Mouse (Mus musculus): Measurements from ENCODE around the gene Cyp4f16. TPM values are rescaled to one million over a fixed set of nuclear protein-coding genes. Genes with fewer than 3 reads are reported as not detected.
"Not testable (repeated sequence)": the region's sequence is repeated elsewhere in the genome, so short reads cannot be mapped to it uniquely, and the experiment has no call there.

Gene Cyp4f16
- polyA plus RNA-seq (2014; fragmentation: Nextera tagmentation; extraction: Ambion mirVana): 8.3 and 11.0 TPM in 2 replicates

DNA sequence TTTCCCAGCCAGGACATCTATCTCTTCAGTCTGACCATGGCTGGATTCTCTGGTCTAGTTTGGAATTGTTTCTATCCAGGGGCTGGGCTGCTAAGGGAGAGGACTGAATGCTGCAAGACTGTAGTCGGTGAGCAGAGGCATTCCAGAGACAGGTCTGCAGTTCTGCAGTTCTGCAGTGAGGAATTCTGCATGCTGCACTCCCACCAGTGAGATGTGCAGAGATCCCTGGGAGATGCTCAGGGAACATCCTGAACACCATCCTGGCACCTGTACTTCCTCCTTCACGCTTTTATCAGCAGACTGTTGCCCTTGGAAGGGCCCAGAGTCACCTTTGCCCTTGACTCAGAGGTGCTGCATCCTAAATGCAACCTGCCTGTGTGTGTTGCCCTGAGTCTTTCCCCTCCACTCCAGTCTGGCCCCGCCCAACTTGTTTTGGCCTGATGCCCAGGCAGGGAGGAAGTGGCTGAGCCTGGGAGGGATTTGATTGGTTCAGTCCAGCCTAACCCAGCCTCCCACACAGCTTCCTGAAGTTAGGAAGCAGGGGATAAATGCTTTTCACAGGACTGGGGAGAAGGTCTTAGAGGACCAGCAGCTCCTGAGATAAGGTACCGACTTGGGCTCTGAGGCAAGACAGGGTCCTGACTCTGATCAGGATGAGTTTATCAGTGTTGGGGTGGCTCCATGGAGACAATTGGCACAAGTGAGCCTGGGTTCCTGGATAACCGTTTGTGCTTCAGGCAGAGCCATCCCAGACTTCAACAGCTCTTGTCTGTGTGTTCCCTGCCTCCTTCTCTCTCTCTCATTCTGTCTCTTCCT, at the start of gene Cyp4f16:
Cyp4f16 (plus strand) TSS at position 508 of the 816 bp plus-strand sequence.
- ATAC-seq (ENCODE audit: low FRiP score) (peak; percentile 83), DNase-seq (ENCODE audit: low spot score, missing footprints) (peak; percentile 89)
- peak within 1 kb of the TSS; percentile 57 for H3K9ac ChIP-seq (ENCODE audit: low read length)
- not testable (repeated sequence) for H3K4me1 ChIP-seq (ENCODE audit: control insufficient read depth, insufficient read depth, low read length); H3K9me3 ChIP-seq (ENCODE audit: control insufficient read depth, low read length); H3K27ac ChIP-seq (ENCODE audit: low read depth, low read length); H3K27me3 ChIP-seq (ENCODE audit: control insufficient read depth, insufficient read depth, low read length); H3K36me3 ChIP-seq (ENCODE audit: control insufficient read depth, insufficient read depth, low read length)
- peak within 1 kb of the TSS; percentile 27 for H3K4me2 ChIP-seq
- 10% methylated on average over 5 of the region's 5 CpGs for WGBS
- H3K4me3 ChIP-seq (ENCODE audit: low read depth, low read length): peak within 1 kb of the TSS; percentile 20; the same call in 1 of the 2 replicates

DNA sequence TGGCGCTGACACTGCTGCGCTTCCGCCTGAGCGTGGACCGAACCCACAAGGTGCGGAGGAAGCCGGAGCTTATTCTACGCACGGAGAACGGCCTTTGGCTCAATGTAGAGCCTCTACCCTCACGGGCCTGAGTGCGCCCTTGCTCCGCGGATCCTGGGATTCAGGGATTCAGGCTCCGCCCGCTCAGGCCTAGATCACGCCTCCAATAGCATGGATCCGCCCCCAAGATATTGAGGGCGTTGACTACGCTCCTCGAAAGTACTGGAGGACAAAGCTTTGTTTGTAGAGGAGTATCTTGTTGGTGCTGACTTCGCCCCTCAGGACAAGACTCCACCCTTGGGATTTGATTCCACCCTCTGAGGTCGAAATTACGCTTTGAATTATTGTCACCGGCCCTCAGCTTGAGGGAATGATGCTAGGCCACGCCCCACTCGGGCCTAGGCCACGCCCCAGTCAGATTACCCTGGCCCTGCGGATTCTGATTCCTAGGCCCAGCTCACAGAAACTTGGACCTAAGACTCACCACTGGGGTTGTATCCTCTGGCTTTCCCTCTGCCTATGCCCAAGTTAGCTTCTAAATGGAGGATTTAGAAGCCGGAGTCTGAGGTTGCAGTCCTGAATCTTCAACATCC, 43.9 kb upstream of the Cyp4f16 start:
- H3K4me1 ChIP-seq (ENCODE audit: control insufficient read depth, insufficient read depth, low read length): no peaks in the 10 kb centered on the region
- H3K4me3 ChIP-seq (ENCODE audit: low read depth, low read length): peak overlapping the region; percentile 28
- no peak overlapping the region for H3K27ac ChIP-seq (ENCODE audit: low read depth, low read length)
- DNase-seq (ENCODE audit: low spot score, missing footprints): peak; percentile 94
- peak overlapping the region; percentile 48 for H3K4me2 ChIP-seq
- WGBS: 10% methylated on average over 30 of the region's 30 CpGs
- H3K27me3 ChIP-seq (ENCODE audit: control insufficient read depth, insufficient read depth, low read length): peaks cover 2% of the 10 kb centered on the region; the same call in 1 of the 2 replicates
- peak; percentile 78 for ATAC-seq (ENCODE audit: low FRiP score)
- H3K9me3 ChIP-seq (ENCODE audit: control insufficient read depth, low read length): peaks cover 3% of the 10 kb centered on the region; the same call in 1 of the 2 replicates
- H3K36me3 ChIP-seq (ENCODE audit: control insufficient read depth, insufficient read depth, low read length): no peaks in the 10 kb centered on the region
- peak overlapping the region; percentile 55 for H3K9ac ChIP-seq (ENCODE audit: low read length)

DNA sequence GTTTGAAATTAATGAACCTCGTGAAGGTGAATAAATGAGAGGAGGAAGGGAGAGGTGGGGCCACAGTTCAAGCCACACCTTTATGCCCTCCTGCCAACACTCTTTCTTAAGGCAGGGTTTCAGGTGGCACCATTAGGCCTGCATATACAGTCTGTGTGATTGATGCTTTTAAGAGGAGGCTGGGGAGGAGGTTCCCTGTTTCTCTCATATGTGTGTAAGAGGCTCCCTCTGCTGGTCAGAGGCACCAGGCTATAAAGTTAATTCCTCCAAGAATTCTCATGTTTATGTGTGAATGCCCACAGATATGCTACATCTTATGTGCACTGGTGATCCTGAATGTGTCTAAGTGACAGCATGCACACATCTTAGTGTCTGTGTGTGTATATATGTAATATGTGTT, 41.8 kb upstream of the Cyp4f16 start:
- Histone ChIP-seq H3K36me3 (ENCODE audit: control insufficient read depth, insufficient read depth, low read length) (no peaks in the 10 kb centered on the region), H3K9ac (ENCODE audit: low read length) (no peak overlapping the region), H3K4me2 (no peak overlapping the region), H3K9me3 (ENCODE audit: control insufficient read depth, low read length) (peaks cover 3% of the 10 kb centered on the region; the same call in 1 of the 2 replicates), H3K4me1 (ENCODE audit: control insufficient read depth, insufficient read depth, low read length) (no peaks in the 10 kb centered on the region), H3K4me3 (ENCODE audit: low read depth, low read length) (no peak overlapping the region), H3K27ac (ENCODE audit: low read depth, low read length) (no peak overlapping the region), H3K27me3 (ENCODE audit: control insufficient read depth, insufficient read depth, low read length) (peaks cover 2% of the 10 kb centered on the region; the same call in 1 of the 2 replicates)
- peak; percentile 92 for DNase-seq (ENCODE audit: low spot score, missing footprints)
- 80% methylated on average over 1 of the region's 1 CpGs for WGBS
- peak; percentile 48; the same call in 1 of the 2 replicates for ATAC-seq (ENCODE audit: low FRiP score)

DNA sequence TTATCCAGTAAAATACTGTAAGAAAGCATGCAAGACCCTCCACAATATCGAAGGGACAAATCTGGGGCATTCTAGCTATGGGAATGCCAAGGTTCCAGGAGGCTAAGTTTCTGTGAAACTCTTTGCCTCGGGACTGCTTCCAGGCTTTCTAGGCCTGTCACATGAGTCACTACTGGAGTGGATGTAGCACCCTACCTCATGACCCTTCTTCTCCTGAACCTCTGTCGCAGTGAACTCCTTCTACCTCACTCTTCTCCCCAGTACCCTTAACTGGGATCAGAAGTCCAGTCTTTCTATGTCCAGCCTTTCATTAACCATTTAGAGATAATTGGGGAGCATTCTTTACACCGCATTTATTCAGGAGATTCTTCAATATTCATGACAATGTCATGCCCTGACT, 35.8 kb upstream of the Cyp4f16 start:
- not testable (repeated sequence) for H3K4me2 ChIP-seq; H3K4me3 ChIP-seq (ENCODE audit: low read depth, low read length); H3K9me3 ChIP-seq (ENCODE audit: control insufficient read depth, low read length); H3K36me3 ChIP-seq (ENCODE audit: control insufficient read depth, insufficient read depth, low read length); H3K4me1 ChIP-seq (ENCODE audit: control insufficient read depth, insufficient read depth, low read length); H3K27ac ChIP-seq (ENCODE audit: low read depth, low read length); DNase-seq (ENCODE audit: low spot score, missing footprints); H3K27me3 ChIP-seq (ENCODE audit: control insufficient read depth, insufficient read depth, low read length); ATAC-seq (ENCODE audit: low FRiP score); H3K9ac ChIP-seq (ENCODE audit: low read length)
- 86% methylated on average over 4 of the region's 4 CpGs for WGBS

DNA sequence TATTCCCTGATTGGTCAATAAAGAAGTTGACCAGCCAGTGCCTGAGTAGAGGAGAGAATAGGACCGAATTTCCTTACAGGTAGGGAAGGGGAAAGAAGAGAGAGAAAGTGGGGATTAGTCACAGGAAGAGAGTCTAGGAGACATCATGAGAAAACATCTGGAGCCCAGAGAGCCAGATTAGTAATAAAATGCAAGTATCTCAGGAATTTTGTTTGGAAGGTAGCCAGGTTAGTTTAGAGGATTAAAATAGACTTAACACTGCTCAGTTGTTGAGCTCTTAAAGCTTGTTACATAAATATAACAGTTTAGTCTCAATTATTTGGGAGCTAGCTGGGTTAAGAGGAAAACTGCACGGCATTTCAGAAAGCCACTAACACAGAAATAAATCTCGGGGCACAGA, 35.3 kb upstream of the Cyp4f16 start:
- no peak overlapping the region for H3K9ac ChIP-seq (ENCODE audit: low read length)
- ATAC-seq (ENCODE audit: low FRiP score) (no peak), DNase-seq (ENCODE audit: low spot score, missing footprints) (no peak)
- H3K9me3 ChIP-seq (ENCODE audit: control insufficient read depth, low read length): peaks cover 1% of the 10 kb centered on the region; the same call in 1 of the 2 replicates
- 79% methylated on average over 3 of the region's 3 CpGs for WGBS
- H3K4me2 ChIP-seq: no peak overlapping the region
- H3K36me3 ChIP-seq (ENCODE audit: control insufficient read depth, insufficient read depth, low read length): no peaks in the 10 kb centered on the region
- H3K27ac ChIP-seq (ENCODE audit: low read depth, low read length): no peak overlapping the region
- no peak overlapping the region for H3K4me3 ChIP-seq (ENCODE audit: low read depth, low read length)
- peaks cover 5% of the 10 kb centered on the region for H3K4me1 ChIP-seq (ENCODE audit: control insufficient read depth, insufficient read depth, low read length)
- H3K27me3 ChIP-seq (ENCODE audit: control insufficient read depth, insufficient read depth, low read length): no peaks in the 10 kb centered on the region

DNA sequence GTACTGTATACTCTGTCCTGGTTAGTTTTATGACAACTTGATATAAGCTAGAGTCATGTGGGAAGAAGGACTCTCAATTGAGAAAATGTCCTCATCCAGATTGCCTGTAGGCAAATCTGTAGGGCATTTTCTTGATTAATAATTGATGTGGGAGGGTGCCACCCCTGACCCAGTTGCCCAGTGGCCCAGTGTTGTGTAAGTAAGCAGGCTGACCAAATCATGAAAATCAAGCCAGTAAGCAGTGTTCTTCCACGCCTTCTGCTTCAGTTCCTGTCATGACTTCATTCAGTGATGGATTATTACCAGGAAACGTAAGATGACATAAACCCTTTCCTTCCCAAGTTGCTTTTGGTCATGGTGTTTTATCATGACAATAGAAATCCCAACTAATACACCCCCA, 33.2 kb upstream of the Cyp4f16 start:
- Histone ChIP-seq H3K4me2 (no peak overlapping the region), H3K27me3 (ENCODE audit: control insufficient read depth, insufficient read depth, low read length) (no peaks in the 10 kb centered on the region), H3K4me3 (ENCODE audit: low read depth, low read length) (no peak overlapping the region), H3K27ac (ENCODE audit: low read depth, low read length) (no peak overlapping the region), H3K4me1 (ENCODE audit: control insufficient read depth, insufficient read depth, low read length) (peaks cover 12% of the 10 kb centered on the region), H3K36me3 (ENCODE audit: control insufficient read depth, insufficient read depth, low read length) (no peaks in the 10 kb centered on the region), H3K9ac (ENCODE audit: low read length) (no peak overlapping the region), H3K9me3 (ENCODE audit: control insufficient read depth, low read length) (no peaks in the 10 kb centered on the region)
- WGBS: 80% methylated on average over 2 of the region's 2 CpGs
- ATAC-seq (ENCODE audit: low FRiP score) (no peak), DNase-seq (ENCODE audit: low spot score, missing footprints) (no peak)

DNA sequence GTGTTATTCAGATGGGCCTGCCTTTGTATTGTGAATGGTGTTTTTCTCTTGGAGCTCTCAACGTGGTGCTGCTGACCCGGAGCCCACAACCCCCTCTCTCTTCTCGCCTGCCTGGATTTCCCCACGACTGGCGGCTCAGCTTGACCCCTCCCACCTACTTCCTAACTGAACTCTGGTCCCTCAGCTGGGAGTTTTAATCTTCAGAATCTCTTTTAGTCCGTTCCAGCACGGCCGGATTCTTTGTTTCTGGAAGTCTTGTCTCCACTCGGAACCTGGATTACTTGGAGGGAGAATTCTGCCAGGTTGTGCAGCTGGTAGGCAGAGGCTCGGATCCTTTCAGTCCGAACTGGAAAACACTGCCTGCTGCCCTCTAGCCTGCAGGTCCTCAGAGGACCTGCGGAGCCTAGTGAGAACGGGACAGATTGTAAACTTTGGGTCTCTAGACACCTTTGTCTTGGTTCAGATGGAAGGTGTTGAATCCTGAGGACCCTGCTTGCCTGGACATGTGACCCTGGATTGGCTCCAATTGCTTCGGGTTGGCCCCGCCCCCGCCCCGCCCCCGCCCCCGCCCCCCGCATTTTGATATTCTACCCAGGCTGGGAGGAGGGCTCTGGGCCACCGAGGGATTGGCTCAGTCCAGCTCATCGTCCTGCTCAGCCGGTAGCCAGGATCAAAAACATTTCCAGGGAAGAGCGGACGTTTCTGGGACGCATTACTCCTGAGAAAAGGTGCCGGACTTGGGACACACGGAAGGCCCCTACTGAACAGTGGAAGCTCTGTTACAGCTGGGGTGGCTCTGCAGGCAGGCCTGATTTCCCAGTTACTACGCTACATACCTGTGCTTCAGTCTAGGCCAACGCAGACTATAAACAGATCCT, 30.3 kb upstream of the Cyp4f16 start, which contains the start of gene Cyp4f17:
Cyp4f17 (plus strand) TSS at position 200 of the 878 bp plus-strand sequence.
- Histone ChIP-seq H3K9ac (ENCODE audit: low read length) (peak within 1 kb of the TSS; percentile 61), H3K27me3 (ENCODE audit: control insufficient read depth, insufficient read depth, low read length) (no peaks in the 10 kb centered on the region), H3K9me3 (ENCODE audit: control insufficient read depth, low read length) (no peaks in the 10 kb centered on the region), H3K4me2 (peak within 1 kb of the TSS; percentile 64), H3K36me3 (ENCODE audit: control insufficient read depth, insufficient read depth, low read length) (no peaks in the 10 kb centered on the region), H3K27ac (ENCODE audit: low read depth, low read length) (peak within 1 kb of the TSS; percentile 62), H3K4me1 (ENCODE audit: control insufficient read depth, insufficient read depth, low read length) (peaks cover 12% of the 10 kb centered on the region), H3K4me3 (ENCODE audit: low read depth, low read length) (peak within 1 kb of the TSS; percentile 41)
- DNase-seq (ENCODE audit: low spot score, missing footprints): peak; percentile 95
- 3% methylated on average over 29 of the region's 30 CpGs for WGBS
- peak; percentile 95 for ATAC-seq (ENCODE audit: low FRiP score)

DNA sequence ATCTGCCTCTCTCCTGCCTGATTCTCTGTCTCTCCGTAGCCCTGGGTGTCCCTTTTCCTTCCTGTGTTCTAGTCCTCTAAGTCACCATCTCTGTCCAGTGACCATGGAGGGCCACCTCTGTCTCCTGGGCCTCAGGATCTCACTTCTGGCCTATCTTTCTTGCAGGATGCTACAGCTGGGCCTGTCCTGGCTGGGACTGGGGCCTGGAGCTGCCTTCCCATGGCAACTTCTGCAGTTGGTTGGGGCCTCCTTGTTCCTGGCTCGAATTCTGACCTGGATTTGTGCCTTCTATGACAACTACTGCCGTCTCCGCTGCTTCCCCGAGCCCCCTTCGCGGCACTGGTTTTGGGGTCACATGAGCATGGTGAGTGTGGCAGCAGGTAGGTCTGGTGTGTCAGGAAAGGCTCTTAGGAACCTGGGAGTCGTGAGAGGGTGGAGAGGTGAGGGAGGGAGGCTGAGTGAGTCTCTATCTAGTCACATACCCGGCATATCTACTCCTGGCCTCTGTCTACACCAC, 29.6 kb upstream of the Cyp4f16 start:
- ATAC-seq (ENCODE audit: low FRiP score) (no peak; the same call in 1 of the 2 replicates), DNase-seq (ENCODE audit: low spot score, missing footprints) (no peak)
- 45% methylated on average over 9 of the region's 9 CpGs for WGBS
- Histone ChIP-seq H3K4me1 (ENCODE audit: control insufficient read depth, insufficient read depth, low read length) (peaks cover 12% of the 10 kb centered on the region), H3K9ac (ENCODE audit: low read length) (peak overlapping the region; percentile 52), H3K4me3 (ENCODE audit: low read depth, low read length) (peak overlapping the region; percentile 41), H3K9me3 (ENCODE audit: control insufficient read depth, low read length) (no peaks in the 10 kb centered on the region), H3K4me2 (peak overlapping the region; percentile 64), H3K27me3 (ENCODE audit: control insufficient read depth, insufficient read depth, low read length) (no peaks in the 10 kb centered on the region), H3K36me3 (ENCODE audit: control insufficient read depth, insufficient read depth, low read length) (no peaks in the 10 kb centered on the region), H3K27ac (ENCODE audit: low read depth, low read length) (no peak overlapping the region)

Measured in midbrain, embryonic 11.5 days (tissue).